Mouse (Mus musculus) bone marrow, adult 2 months (tissue): ENCODE results near the gene Epb41l3. TPM values are rescaled to one million over a fixed set of nuclear protein-coding genes. Genes with fewer than 3 reads are reported as not detected.

Experiments
- H3K27ac ChIP-seq: fragments of 200-500 bp; 2 replicates; pipeline ENCODE4 v1.5.1; 2012; ENCODE audit warnings: low read depth, mild to moderate bottlenecking, control low read depth, inconsistent platforms, low read length; ENCODE audit not compliant: control insufficient read depth, poor library complexity, insufficient read depth
- H3K4me1 ChIP-seq: fragments of 200-500 bp; 2 replicates; pipeline ENCODE4 v1.6.1; 2011; ENCODE audit warnings: low read length; ENCODE audit not compliant: control insufficient read depth, insufficient read depth
- H3K4me3 ChIP-seq: fragments of 200-500 bp; replicated peaks from 2 replicates; pipeline ENCODE3; 2011; ENCODE audit warnings: mild to moderate bottlenecking, low read depth, low read length, control low read depth; ENCODE audit not compliant: control insufficient read depth
- CTCF ChIP-seq: fragments of 200-500 bp; IDR thresholded peaks from 2 replicates; pipeline ENCODE4 v1.5.1; 2011; ENCODE audit warnings: low read length, control low read depth; ENCODE audit not compliant: control insufficient read depth, insufficient read depth
- POLR2A ChIP-seq: fragments of 200-500 bp; IDR thresholded peaks from 2 replicates; pipeline ENCODE4 v1.6.1; 2011; ENCODE audit warnings: low read depth, mild to moderate bottlenecking, control low read depth, low read length, borderline replicate concordance; ENCODE audit not compliant: control insufficient read depth
- WGBS: fragments of 180-500 bp; shearing (Covaris S2); methylation state at CpG from one replicate; pipeline ENCODE4 v1.1.7; 2018; 5-methylcytosine and 5-hydroxymethylcytosine counted together
- polyA plus RNA-seq: library from polyadenylated mRNA; stranded (reverse); fragments of >200 nt; gene quantifications from 2 replicates; pipeline ENCODE4 v1.2.4, GENCODE M21; 2011; ENCODE audit warnings: low replicate concordance; ENCODE audit not compliant: missing spikeins, insufficient read depth, insufficient read length

Gene Epb41l3
- polyA plus RNA-seq, 1 experiment = 9.1 TPM

DNA sequence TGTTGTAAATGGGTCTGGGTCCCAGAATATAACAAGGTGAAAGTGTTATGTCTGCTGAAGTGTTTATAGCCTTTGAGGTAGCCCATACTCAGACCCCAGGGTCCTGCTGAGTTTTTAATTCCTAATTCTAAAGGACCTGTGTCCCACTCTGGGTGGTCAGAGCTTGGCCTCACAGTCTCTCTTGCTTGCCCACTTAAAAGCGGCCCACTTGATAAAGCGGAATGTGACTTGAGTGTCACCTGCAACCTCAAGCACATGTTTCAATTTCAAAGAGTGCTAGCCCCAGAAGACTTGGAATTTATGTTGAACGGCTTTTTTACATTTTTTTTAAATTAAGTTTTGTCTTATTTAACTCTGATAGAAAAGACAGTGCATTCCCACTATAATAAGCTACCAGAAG is 16.1 kb downstream of the Epb41l3 start:
- TF ChIP-seq CTCF (no peak), POLR2A (no peak)
- 81% methylated on average over 3 of the region's 3 CpGs for WGBS
- H3K27ac ChIP-seq = no peak overlapping the region
- no peak overlapping the region for H3K4me3 ChIP-seq
- no peaks in the 10 kb centered on the region for H3K4me1 ChIP-seq

DNA sequence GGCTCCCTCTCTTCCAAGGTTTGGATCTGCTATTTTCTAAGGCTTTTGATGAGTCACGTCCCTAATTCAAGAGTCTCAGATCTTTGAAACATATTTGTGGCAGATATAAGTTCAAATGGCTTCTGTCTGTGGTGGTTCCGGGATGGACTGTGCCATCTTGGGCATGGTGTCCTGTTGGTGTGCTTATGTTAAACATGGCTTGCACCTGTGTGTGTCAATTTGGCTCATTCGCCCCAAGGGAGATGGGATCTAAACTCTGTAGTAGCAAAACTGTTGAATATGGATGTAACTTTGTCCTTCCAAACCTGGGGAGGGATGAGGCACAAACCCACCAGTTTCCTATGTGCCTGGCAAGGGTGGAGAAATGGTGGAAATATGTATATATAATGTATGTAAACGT is 21.6 kb downstream of the Epb41l3 start:
- TF ChIP-seq POLR2A = no peak
- no peak for TF ChIP-seq CTCF
- H3K4me3 ChIP-seq = no peak overlapping the region
- no peak overlapping the region for H3K27ac ChIP-seq
- no peaks in the 10 kb centered on the region; the same call in 1 of the 2 replicates for H3K4me1 ChIP-seq
- 70% methylated on average over 4 of the region's 4 CpGs for WGBS

DNA sequence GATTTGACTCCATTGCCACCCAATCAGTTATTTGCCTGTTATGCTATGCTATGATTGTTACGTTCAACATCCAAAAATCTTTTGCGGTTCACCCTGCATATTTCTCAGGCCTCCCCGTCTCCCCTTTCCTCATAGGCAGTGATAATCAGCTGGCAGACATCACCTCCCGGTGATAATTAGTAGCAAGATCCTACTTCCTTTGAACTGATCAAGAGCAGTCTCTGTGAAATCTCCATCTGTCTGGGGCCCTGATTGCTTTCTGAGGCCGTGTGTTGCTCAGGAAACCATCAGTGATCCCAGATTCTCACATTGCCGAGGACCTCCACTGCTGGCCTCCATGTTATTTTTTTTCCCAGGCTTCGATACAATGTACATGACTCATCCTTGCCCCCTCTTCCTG is 22.5 kb downstream of the Epb41l3 start:
- Histone ChIP-seq H3K27ac (no peak overlapping the region), H3K4me1 (no peaks in the 10 kb centered on the region; the same call in 1 of the 2 replicates), H3K4me3 (no peak overlapping the region)
- WGBS = 53% methylated on average over 7 of the region's 7 CpGs
- TF ChIP-seq CTCF (no peak), POLR2A (no peak)

DNA sequence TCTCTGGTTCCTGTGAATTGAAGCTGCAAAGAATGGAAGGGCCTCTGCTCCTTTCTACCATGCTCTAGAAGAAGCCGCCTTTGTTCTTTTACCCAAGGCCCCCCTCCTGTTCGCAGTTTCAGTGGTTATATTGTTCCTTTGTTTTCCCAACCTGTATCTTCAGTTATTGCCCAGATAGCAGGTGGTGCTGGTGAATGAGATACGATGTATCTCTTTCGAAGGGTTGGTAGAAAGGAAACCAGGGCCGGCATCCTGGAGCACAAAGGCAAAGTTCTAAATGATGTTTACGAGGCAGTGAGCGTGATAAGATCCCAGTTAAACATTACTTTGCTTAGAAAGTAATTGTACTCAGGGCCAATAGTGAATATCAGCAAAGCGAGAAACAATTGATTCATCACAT is 27.8 kb downstream of the Epb41l3 start:
- Histone ChIP-seq H3K4me1 (no peaks in the 10 kb centered on the region; the same call in 1 of the 2 replicates), H3K27ac (no peak overlapping the region), H3K4me3 (no peak overlapping the region)
- WGBS = 75% methylated on average over 8 of the region's 8 CpGs
- TF ChIP-seq POLR2A (no peak), CTCF (no peak)

DNA sequence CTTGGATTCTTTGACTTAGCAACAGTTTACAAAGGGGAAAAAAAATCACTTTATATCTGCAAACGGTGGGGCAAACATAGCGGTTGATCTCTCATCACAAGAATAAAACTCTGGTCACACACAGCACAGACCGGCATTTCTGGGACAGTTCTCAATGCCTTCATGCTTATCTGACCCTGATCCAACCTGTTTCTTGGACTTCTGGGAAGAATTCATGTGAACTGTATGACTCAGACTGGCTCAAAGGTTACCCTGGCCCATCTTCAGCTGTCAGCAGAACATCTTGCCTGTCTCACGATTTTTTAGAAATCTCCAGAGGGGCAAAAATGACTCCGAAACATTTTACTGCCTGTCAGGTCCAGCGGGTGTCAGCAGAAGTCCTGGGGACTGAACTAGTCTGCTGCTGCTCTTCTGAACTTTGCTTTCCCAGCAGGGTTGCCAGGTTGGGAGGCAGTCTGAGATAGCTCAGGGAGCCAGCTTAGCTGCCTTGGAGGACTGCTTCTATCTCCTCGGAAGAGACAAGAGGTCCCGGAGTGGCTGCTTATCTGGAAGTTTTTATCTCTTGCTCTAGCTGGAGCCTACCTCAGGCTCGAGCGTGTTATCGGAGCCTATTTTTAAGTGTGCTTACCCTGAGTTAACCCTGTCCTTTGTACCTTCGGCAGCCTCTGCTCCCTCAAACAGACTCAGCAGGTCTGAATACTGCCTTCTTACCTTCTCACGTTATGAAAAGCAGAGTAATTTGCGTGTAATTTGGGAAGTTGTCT is 29.7 kb downstream of the Epb41l3 start:
- TF ChIP-seq POLR2A = no peak
- TF ChIP-seq CTCF = no peak
- no peak overlapping the region for H3K27ac ChIP-seq
- H3K4me3 ChIP-seq = no peak overlapping the region
- no peaks in the 10 kb centered on the region for H3K4me1 ChIP-seq
- 63% methylated on average over 14 of the region's 14 CpGs for WGBS

DNA sequence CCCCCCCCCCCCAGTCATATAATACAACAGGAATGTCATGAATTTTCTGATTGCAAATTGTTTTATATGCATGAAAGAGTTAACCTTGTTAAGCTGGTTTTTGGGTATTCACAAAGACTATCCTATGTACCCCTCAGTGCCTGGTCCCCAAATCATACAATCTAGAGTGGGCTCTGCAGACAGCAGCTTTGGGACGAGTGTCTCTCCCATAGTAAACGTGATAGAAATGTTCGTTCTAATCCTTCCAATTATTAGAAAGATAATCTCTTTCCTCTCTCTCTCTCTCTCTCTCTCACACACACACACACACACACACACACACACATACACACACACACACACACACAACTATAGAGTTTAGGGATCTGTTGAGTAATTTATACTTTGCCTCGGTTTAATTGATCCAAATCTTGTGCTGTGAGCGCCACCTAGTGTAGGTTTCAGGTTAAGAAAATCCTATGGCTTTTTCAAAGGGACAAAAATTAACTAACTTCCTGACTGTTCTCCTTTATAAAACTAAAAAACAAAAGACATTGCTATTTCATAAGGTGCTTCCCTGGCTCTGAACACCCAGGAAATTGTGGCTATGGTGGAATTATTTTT is 30.4 kb downstream of the Epb41l3 start:
- WGBS = 42% methylated on average over 5 of the region's 5 CpGs
- Histone ChIP-seq H3K4me1 (no peaks in the 10 kb centered on the region), H3K4me3 (no peak overlapping the region), H3K27ac (no peak overlapping the region)
- no peak for TF ChIP-seq CTCF
- TF ChIP-seq POLR2A = no peak

DNA sequence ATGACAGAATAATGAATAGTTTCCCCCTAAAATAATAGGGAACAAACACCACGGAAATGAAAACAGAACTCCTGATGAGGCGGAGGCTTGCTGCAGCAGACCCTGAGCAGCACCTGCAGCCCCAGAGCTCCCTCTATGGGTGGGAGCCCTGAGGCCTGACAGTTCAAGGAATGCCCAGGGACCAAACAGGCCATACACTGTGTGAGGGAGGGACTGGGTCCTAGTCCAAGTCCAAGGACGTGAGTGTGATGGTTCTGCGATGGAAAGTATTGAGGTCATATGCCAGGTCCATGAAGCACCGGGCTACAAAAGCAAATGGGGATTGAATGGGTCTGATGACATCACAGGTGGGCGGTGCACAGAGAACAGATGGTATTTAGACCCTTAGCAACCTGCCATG is 33.7 kb downstream of the Epb41l3 start:
- whole genome bisulfite sequencing = 47% methylated on average over 6 of the region's 6 CpGs
- Histone ChIP-seq H3K4me1 (no peaks in the 10 kb centered on the region), H3K27ac (no peak overlapping the region), H3K4me3 (no peak overlapping the region)
- TF ChIP-seq POLR2A (no peak), CTCF (no peak; the same call in 1 of the 2 replicates)

DNA sequence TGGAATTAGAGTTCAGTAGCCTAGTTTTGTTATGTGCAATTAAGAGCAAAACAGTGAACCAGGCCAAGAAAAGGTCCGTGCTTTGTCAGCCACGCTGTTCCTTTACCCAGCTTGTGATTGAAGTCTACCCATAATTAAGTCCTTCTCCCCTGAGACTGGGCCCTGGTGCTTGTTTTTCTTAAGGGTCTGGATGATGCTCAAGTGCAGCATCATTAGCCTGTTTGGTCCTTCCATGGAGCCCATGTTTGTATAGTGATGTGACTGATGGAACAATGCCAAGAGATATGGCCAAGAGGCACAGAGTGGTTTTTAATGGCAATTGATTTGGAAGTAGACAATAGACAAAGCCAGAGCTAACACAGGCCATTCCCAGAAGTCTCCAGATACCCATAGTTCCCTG is 36.7 kb downstream of the Epb41l3 start:
- 92% methylated on average over 2 of the region's 2 CpGs for WGBS
- Histone ChIP-seq H3K27ac (no peak overlapping the region), H3K4me3 (no peak overlapping the region), H3K4me1 (no peaks in the 10 kb centered on the region)
- TF ChIP-seq POLR2A (no peak), CTCF (no peak)

DNA sequence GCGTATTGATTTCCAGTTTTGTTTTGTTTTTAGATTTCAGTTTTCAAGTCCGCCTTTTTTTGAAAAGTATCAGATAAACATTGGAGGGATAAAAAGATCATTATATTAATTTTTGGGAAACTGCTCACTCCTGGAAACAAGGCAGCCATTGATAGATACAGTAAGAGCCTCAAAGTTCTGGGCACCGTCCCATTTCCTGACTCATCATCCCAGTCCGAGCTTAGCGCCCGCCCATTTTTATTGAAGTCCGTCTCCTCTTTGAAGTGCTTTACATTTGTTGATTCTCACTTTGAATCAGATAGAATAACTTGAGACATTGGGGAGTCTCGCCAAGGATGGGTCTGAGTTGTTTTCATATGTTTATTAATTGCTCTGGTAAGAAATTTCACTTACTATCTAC is 43.7 kb downstream of the Epb41l3 start:
- H3K4me3 ChIP-seq = no peak overlapping the region
- no peak overlapping the region for H3K27ac ChIP-seq
- 84% methylated on average over 8 of the region's 8 CpGs for WGBS
- H3K4me1 ChIP-seq = no peaks in the 10 kb centered on the region
- no peak for TF ChIP-seq POLR2A
- TF ChIP-seq CTCF = no peak
